Mouse (Mus musculus): ENCODE results near the gene Bcat1.

- TF ChIP-seq CTCF (IDR thresholded peaks at IDR 0.05; ENCODE audit: borderline replicate concordance, control insufficient read depth, extremely low read depth, insufficient read depth, low read length, poor library complexity) (no peak), POLR2A (IDR thresholded peaks at IDR 0.05; ENCODE audit: control insufficient read depth, extremely low read depth, insufficient read depth, low read length, poor library complexity) (no peak)
Measured at GRCm38 (mm10) chr6:145125591-145126113, 49.7 kb upstream of the Bcat1 start.
